Mouse (Mus musculus) liver, embryonic 14.5 days (tissue): Measurements from ENCODE around the gene Ddx5. TPM values are rescaled to one million over a fixed set of nuclear protein-coding genes. Genes with fewer than 3 reads are reported as not detected.

ENCODE experiments used
- ATAC-seq: fragments of 200-750 bp; cut with Nextera tagmentation; 2 replicates; pipeline ENCODE4 v1.8.0; 2017; ENCODE audit warnings: moderate number of reproducible peaks, mild to moderate bottlenecking, moderate library complexity; ENCODE audit not compliant: insufficient read depth
- DNase-seq, 3 experiments: peaks; one replicate each; pipeline ENCODE4 v3.0.0-alpha.2; 2012 to 2013; ENCODE audit warnings: low read depth in 3 of 3, low spot score in 3 of 3
- H3K27ac ChIP-seq: fragments of 300-500 bp; sonication (generic); 2 replicates; pipeline ENCODE4 v1.5.1; 2014; ENCODE audit warnings: moderate library complexity, mild to moderate bottlenecking, control low read depth, inconsistent platforms
- H3K27me3 ChIP-seq: fragments of 300-500 bp; sonication (generic); 2 replicates; pipeline ENCODE4 v1.6.1; 2014; ENCODE audit warnings: mild to moderate bottlenecking, low read length, moderate library complexity; ENCODE audit not compliant: control insufficient read depth, insufficient read depth
- H3K36me3 ChIP-seq: fragments of 300-500 bp; sonication (generic); replicated peaks from 2 replicates; pipeline ENCODE4 v1.6.1; 2014; ENCODE audit warnings: low read depth; ENCODE audit not compliant: control insufficient read depth, insufficient read depth
- H3K4me1 ChIP-seq, 2 experiments: fragments of 200-500 bp in 1 of 2; fragments of 300-500 bp in 1 of 2; sonication (generic) in 1 of 2; replicated peaks; 2 replicates each; pipeline ENCODE4 v1.6.1; 2012 to 2014; ENCODE audit warnings: antibody characterized with exemption in 1 of 2, inconsistent platforms in 1 of 2, low read length in 1 of 2; ENCODE audit not compliant: control insufficient read depth in 2 of 2, insufficient read depth in 2 of 2
- H3K4me2 ChIP-seq: fragments of 300-500 bp; sonication (generic); 2 replicates; pipeline ENCODE4 v1.6.1; 2014; ENCODE audit warnings: low read depth, mild to moderate bottlenecking, control low read depth, moderate library complexity
- H3K4me3 ChIP-seq, 2 experiments: fragments of 200-500 bp in 1 of 2; fragments of 300-500 bp in 1 of 2; sonication (generic) in 1 of 2; 2 replicates each; pipeline ENCODE4 v1.5.1; 2012 to 2014; ENCODE audit warnings: low read depth in 2 of 2, low read length in 2 of 2, mild to moderate bottlenecking in 2 of 2, control low read depth in 1 of 2, inconsistent platforms in 1 of 2, moderate library complexity in 1 of 2; ENCODE audit not compliant: insufficient read depth in 1 of 2
- H3K9ac ChIP-seq: fragments of 300-500 bp; sonication (generic); replicated peaks from 2 replicates; pipeline ENCODE4 v1.6.1; 2014; ENCODE audit warnings: mild to moderate bottlenecking, control low read depth, moderate library complexity
- H3K9me3 ChIP-seq: fragments of 300-500 bp; sonication (generic); 2 replicates; pipeline ENCODE4 v1.6.1; 2016; ENCODE audit warnings: low read length, mixed read lengths; ENCODE audit not compliant: control insufficient read depth
- CTCF ChIP-seq: IDR thresholded peaks from 2 replicates; pipeline ENCODE4 v1.5.1; 2016; ENCODE audit warnings: antibody characterized with exemption, low read depth, control low read depth
- EP300 ChIP-seq: IDR thresholded peaks from 2 replicates; pipeline ENCODE4 v1.6.1; 2016; ENCODE audit warnings: antibody characterized with exemption, low read depth
- WGBS: fragments of 180-500 bp; shearing (Covaris S2); extraction: QIAGEN DNeasy Blood & Tissue Kit; methylation state at CpG from one replicate; pipeline ENCODE4 v1.1.7; 2014; ENCODE audit not compliant: insufficient replicate concordance; 5-methylcytosine and 5-hydroxymethylcytosine counted together
- polyA plus RNA-seq, 2 experiments: library from polyadenylated mRNA; depleted of rRNA in 1 of 2; stranded (reverse) in 1 of 2; unstranded in 1 of 2; fragments of >200 nt; fragmentation: Nextera tagmentation in 1 of 2; extraction: Ambion mirVana in 1 of 2; gene quantifications; 2 replicates each; pipeline versions ENCODE4 v1.2.1 to v1.2.3; 2012 to 2014

Gene Ddx5
- polyA plus RNA-seq, 2 experiments, result 122 to 138 TPM

- DNase-seq, result no peak
- Histone ChIP-seq H3K4me3 (no peak overlapping the region), H3K4me1 (peaks cover 0 to under 1% of the 10 kb centered on the region in 2 experiments; a peak in 1 of 4 replicates), H3K27me3 (no peaks in the 10 kb centered on the region), H3K36me3 (peaks cover 40% of the 10 kb centered on the region), H3K4me2 (no peak overlapping the region), H3K9me3 (no peaks in the 10 kb centered on the region), H3K9ac (no peak overlapping the region), H3K27ac (no peak overlapping the region)
- no peak for TF ChIP-seq EP300
- TF ChIP-seq CTCF, result no peak
- 89% methylated on average over 6 of the region's 6 CpGs for WGBS
- no peak for ATAC-seq
Measured at GRCm38 (mm10) chr11:106817808-106818207, 28.8 kb upstream of the Ddx5 start.

GRCm38 (mm10) chr11:106817156-106817555, 28.2 kb upstream of the Ddx5 start:
- H3K36me3 ChIP-seq, result peaks cover 42% of the 10 kb centered on the region
- DNase-seq, result no peak

GRCm38 (mm10) chr11:106816316-106816715, 27.3 kb upstream of the Ddx5 start:
- Histone ChIP-seq H3K4me2 (no peak overlapping the region), H3K27me3 (no peaks in the 10 kb centered on the region), H3K36me3 (peaks cover 46% of the 10 kb centered on the region), H3K27ac (no peak overlapping the region), H3K9ac (no peak overlapping the region), H3K4me3 (no peak overlapping the region), H3K9me3 (no peaks in the 10 kb centered on the region), H3K4me1 (peaks cover 0 to 2% of the 10 kb centered on the region in 2 experiments; a peak in 1 of 4 replicates)
- 76% methylated on average over 7 of the region's 7 CpGs for WGBS
- no peak for TF ChIP-seq CTCF
- no peak for TF ChIP-seq EP300
- no peak for ATAC-seq
- no peak for DNase-seq

More at GRCm38 (mm10) chr11:106817156-106817555, 28.2 kb upstream of the Ddx5 start:
- no peak overlapping the region for H3K9ac ChIP-seq
- TF ChIP-seq CTCF, result no peak
- no peak for TF ChIP-seq EP300
- no peak overlapping the region for H3K4me2 ChIP-seq
- peaks cover 0 to 2% of the 10 kb centered on the region in 2 experiments; a peak in 1 of 4 replicates for H3K4me1 ChIP-seq
- WGBS, result 79% methylated on average over 3 of the region's 3 CpGs
- no peaks in the 10 kb centered on the region for H3K9me3 ChIP-seq
- ATAC-seq, result no peak
- H3K27ac ChIP-seq, result no peak overlapping the region
- H3K27me3 ChIP-seq, result no peaks in the 10 kb centered on the region
- no peak overlapping the region for H3K4me3 ChIP-seq

- ATAC-seq (no peak), DNase-seq (no peak)
- Histone ChIP-seq H3K4me3 (no peak overlapping the region), H3K27ac (no peak overlapping the region), H3K4me2 (no peak overlapping the region), H3K4me1 (peaks cover 0 to 2% of the 10 kb centered on the region in 2 experiments; a peak in 1 of 4 replicates), H3K27me3 (no peaks in the 10 kb centered on the region), H3K36me3 (peaks cover 46% of the 10 kb centered on the region), H3K9me3 (no peaks in the 10 kb centered on the region), H3K9ac (no peak overlapping the region)
- TF ChIP-seq CTCF, result no peak
- TF ChIP-seq EP300, result no peak
- WGBS, result 73% methylated on average over 2 of the region's 2 CpGs
Measured at GRCm38 (mm10) chr11:106815761-106816160, 26.8 kb upstream of the Ddx5 start.

- H3K27ac ChIP-seq, result no peak overlapping the region
- peaks cover 46% of the 10 kb centered on the region for H3K36me3 ChIP-seq
- peaks cover 0 to 2% of the 10 kb centered on the region in 2 experiments; a peak in 1 of 4 replicates for H3K4me1 ChIP-seq
- H3K27me3 ChIP-seq, result no peaks in the 10 kb centered on the region
- no peaks in the 10 kb centered on the region for H3K9me3 ChIP-seq
- ATAC-seq, result no peak
- DNase-seq, result no peak
- 94% methylated on average over 2 of the region's 2 CpGs for WGBS
- H3K4me3 ChIP-seq, result no peak overlapping the region
- no peak overlapping the region for H3K4me2 ChIP-seq
- no peak for TF ChIP-seq CTCF
- TF ChIP-seq EP300, result no peak
- H3K9ac ChIP-seq, result no peak overlapping the region
Measured at GRCm38 (mm10) chr11:106815331-106815730, 26.3 kb upstream of the Ddx5 start.
